Mouse (Mus musculus) E14TG2a.4 (cell line): ENCODE measurements around the gene Zfp366.

Source experiments
- CTCF ChIP-seq: conservative IDR thresholded peaks from 2 replicates; pipeline ENCODE4 v1.5.1; 2014; ENCODE audit warnings: low read length
- POU5F1 ChIP-seq: IDR thresholded peaks from 2 replicates; pipeline ENCODE4 v1.6.1; 2014; ENCODE audit warnings: low read length, borderline replicate concordance

- TF ChIP-seq CTCF: no peak
- TF ChIP-seq POU5F1: no peak
Measured at GRCm38 (mm10) chr13:99185573-99185972, 950 bp downstream of the Zfp366 start.
